Mouse (Mus musculus) C3H10T1/2 (cell line): ENCODE measurements around the gene Olfr788. TPM values are rescaled to one million over a fixed set of nuclear protein-coding genes. Genes with fewer than 3 reads are reported as not detected.

ENCODE experiments used
- polyA plus RNA-seq, 2 experiments: library from polyadenylated mRNA; unstranded; fragments of >200 nt; fragmentation: generic; extraction: Trizol; gene quantifications; one replicate each; pipeline ENCODE4 v1.2.1; 2012; ENCODE audit warnings: missing spikeins in 2 of 2

Gene Olfr788
- polyA plus RNA-seq: not detected

GRCm38 (mm10) chr10:129470698-129471097, at the start of gene Olfr788:
TSS of gene Olfr788 (plus strand) at chr10:129470998.

GRCm38 (mm10) chr10:129427006-129427405, 43.8 kb upstream of the Olfr788 start, which contains the start of gene Olfr786:
TSS of gene Olfr786 (plus strand) at chr10:129427306.

DNA sequence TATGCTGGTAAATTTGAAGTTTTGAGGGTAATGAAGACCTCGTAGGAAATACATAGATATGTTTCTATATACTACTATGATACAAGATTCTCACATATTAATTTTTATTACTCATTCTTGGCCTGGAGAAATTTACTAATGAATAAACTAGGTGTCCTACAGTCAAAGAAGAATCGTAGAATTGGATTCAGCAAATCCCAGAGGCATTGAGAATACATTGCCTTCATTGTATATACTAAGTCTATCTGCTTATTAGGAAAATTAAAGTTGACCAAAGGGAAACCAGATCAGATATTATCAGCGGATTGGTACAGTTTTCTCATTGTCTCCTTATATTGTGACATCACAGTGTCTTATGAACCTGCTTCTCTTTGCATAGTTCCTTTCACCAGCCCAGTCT, 9.2 kb upstream of the Olfr788 start, which contains the start of gene Olfr787:
Gene Olfr787 (plus strand): TSS at position 301 of the 400 bp plus-strand sequence.

GRCm38 (mm10) chr10:129484452-129484851, 13.7 kb downstream of the Olfr788 start, which contains the start of gene Olfr789:
TSS of gene Olfr789 (plus strand) at chr10:129484752.

GRCm38 (mm10) chr10:129498192-129498591, 27.4 kb downstream of the Olfr788 start, which contains the start of gene Olfr790:
TSS of gene Olfr790 (plus strand) at chr10:129498492.

GRCm38 (mm10) chr10:129521492-129521891, 50.7 kb downstream of the Olfr788 start, which contains the start of gene Olfr791:
TSS of gene Olfr791 (plus strand) at chr10:129521792.

Other genes with a start within 250 kb of the Olfr788 start
- not detected for gene Olfr774, start 234.8 kb upstream of the Olfr788 start, polyA plus RNA-seq
- gene Olfr775, start 222.6 kb upstream of the Olfr788 start, polyA plus RNA-seq: not detected
- not detected for gene Olfr776, start 211.9 kb upstream of the Olfr788 start, polyA plus RNA-seq
- not detected for gene Olfr777, start 199.5 kb upstream of the Olfr788 start, polyA plus RNA-seq
- gene Olfr780, start 152.9 kb upstream of the Olfr788 start, polyA plus RNA-seq: not detected
- gene Olfr781, start 142.1 kb upstream of the Olfr788 start, polyA plus RNA-seq: not detected
- gene Olfr782, start 122.1 kb upstream of the Olfr788 start, polyA plus RNA-seq: not detected
- under 1 TPM in 1 of 2 experiments, not detected in 1; 0.02 TPM for gene Olfr784, start 86.9 kb upstream of the Olfr788 start, polyA plus RNA-seq
- not detected for gene Olfr785, start 65.6 kb upstream of the Olfr788 start, polyA plus RNA-seq
- gene Olfr786, start 43.7 kb upstream of the Olfr788 start, polyA plus RNA-seq: not detected
- gene Olfr787, start 9.1 kb upstream of the Olfr788 start, polyA plus RNA-seq: not detected
- not detected for gene Olfr789, start 13.8 kb downstream of the Olfr788 start, polyA plus RNA-seq
- not detected for gene Olfr790, start 27.5 kb downstream of the Olfr788 start, polyA plus RNA-seq
- gene Olfr791, start 50.8 kb downstream of the Olfr788 start, polyA plus RNA-seq: not detected
- not detected for gene Olfr792, start 68.2 kb downstream of the Olfr788 start, polyA plus RNA-seq
- not detected for gene Olfr794, start 96.7 kb downstream of the Olfr788 start, polyA plus RNA-seq
- not detected for gene Olfr796, start 141.6 kb downstream of the Olfr788 start, polyA plus RNA-seq
- not detected for gene Olfr798, start 156.9 kb downstream of the Olfr788 start, polyA plus RNA-seq
- gene Olfr799, start 166.5 kb downstream of the Olfr788 start, polyA plus RNA-seq: not detected
- not detected for gene Olfr800, start 186.7 kb downstream of the Olfr788 start, polyA plus RNA-seq
- not detected for gene Olfr801, start 202.9 kb downstream of the Olfr788 start, polyA plus RNA-seq
- gene Olfr802, start 217.2 kb downstream of the Olfr788 start, polyA plus RNA-seq: not detected
- not detected for gene Olfr803, start 223.3 kb downstream of the Olfr788 start, polyA plus RNA-seq
- not detected for gene Olfr804, start 232.2 kb downstream of the Olfr788 start, polyA plus RNA-seq